Mouse (Mus musculus): Measurements from ENCODE around the gene Chka. TPM values are rescaled to one million over a fixed set of nuclear protein-coding genes. Genes with fewer than 3 reads are reported as not detected.

The Chka gene
- total RNA-seq, 1 experiment from 2014 or later, result 46.5 TPM

DNA sequence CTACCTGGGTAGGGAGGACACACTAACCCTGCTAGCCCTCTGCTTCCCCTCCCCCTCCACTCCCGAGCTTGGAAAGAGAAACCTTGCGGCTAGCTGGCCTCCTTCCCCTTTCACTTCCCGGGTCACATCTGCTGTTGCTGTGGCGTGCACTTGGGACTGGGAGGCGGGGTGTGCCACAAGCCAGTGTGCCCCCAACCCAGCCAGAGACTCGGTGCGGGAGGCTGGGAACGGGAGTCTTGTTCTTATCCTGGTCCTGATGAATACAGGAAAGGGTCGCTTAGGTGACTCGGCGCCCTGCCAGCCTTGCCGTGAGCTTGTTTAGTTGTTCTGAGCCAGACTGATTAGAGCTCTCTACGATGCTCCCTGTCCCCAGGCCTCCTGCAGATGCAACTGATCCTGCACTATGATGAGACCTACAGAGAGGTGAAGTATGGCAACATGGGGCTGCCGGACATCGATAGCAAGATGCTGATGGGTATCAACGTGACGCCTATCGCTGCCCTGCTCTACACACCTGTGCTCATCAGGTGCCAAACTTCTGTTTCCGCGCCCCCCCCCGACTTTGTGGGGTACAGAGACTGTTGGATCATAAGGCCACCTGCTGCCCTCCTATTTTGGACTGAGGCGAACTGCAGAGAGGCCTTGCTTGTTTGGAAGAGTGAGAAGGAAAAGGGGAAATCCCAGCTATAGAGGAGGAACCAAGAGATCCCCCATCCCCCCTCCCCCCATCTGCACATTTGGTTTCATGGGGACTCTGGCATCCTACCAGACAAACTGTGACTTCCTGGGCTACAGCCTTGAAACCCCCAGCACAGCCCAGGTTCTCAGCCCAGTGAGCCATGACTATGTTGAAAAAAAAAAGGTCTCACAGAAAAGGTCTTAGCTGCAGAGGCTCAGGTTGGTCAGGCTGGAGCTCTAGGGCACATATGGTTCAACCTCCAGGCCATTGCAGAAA lies 84.6 kb downstream of the Chka start:
- ATAC-seq (replicated peaks; ENCODE audit: low read depth, poor library complexity, severe bottlenecking), result peak; percentile 65

DNA sequence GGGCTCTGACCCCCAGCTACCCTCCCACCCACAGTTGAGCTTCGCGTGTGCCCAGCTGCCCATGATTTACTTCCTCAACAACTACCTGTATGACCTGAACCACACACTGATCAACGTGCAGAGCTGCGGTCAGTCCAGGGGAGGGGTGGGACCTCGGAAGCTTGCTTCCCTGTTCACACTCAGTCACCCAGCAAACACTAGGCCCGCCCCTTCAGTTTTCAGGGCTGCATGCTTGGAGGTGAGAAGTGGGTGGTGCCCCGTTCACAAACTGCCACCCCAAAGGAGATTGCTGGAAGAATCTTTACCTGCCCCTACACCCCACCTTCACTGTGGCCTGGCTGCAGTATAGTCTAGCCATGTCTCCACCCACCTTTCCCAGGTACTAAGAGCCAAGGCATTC lies 90.7 kb downstream of the Chka start:
- ATAC-seq (replicated peaks; ENCODE audit: low read depth, poor library complexity, severe bottlenecking), result no peak

DNA sequence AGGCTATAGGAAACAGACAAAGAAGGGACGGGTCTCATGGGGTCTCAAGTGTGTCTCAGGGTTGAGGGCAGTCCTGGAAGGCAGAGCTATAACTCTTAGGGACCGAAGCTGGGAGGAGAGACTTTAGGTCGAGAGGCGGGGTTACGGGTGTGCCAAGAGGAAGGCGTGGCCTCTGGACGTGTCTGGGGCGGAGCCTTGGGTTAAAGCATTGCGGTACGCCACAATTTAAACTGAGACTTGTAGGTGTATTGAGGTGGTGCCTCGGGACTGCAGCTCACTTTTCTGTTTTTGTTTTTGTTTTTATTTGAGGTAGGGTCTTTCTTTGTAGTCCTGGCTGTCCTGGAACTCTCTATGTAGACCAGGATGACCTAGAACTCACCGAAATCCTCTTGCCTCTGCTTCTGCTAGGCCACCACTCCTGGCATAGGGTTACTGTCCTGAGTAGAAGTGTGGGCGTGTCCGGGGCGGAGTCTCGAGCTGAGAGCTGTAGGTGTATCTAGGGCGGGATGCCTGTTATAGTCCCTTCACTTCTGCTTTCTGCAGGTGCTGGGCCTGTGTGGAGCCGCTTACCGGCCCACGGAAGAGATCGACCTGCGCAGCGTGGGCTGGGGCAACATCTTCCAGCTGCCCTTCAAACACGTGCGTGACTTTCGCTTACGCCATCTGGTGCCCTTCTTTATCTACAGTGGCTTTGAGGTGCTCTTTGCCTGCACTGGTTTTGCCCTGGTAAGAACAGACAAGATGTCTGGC lies 91.6 kb downstream of the Chka start:
- ATAC-seq (replicated peaks; ENCODE audit: low read depth, poor library complexity, severe bottlenecking), result peak; percentile 68

Other genes with a start within 250 kb of the Chka start
- 14.2 and 18.9 TPM in 2 replicates for gene Lrp5, start 165.2 kb upstream of the Chka start, total RNA-seq (2017)
- gene 1810055G02Rik, start 143.5 kb upstream of the Chka start, total RNA-seq (2017), result 1.2 and 4.7 TPM in 2 replicates
- gene Kmt5b, start 84.4 kb upstream of the Chka start, total RNA-seq (2017), result 36.5 and 51.6 TPM in 2 replicates
- gene Tcirg1, start 55.4 kb downstream of the Chka start, total RNA-seq (2017), result 37.0 and 49.2 TPM in 2 replicates
- 79.4 and 83.5 TPM in 2 replicates for gene Ndufs8, start 61.0 kb downstream of the Chka start, total RNA-seq (2017)
- gene Aldh3b1, start 78.0 kb downstream of the Chka start, total RNA-seq (2017), result 1.6 and 3.2 TPM in 2 replicates
- 83.0 and 99.7 TPM in 2 replicates for gene Unc93b1, start 83.4 kb downstream of the Chka start, total RNA-seq (2017)
- gene Aldh3b3, start 106.9 kb downstream of the Chka start, total RNA-seq (2017), result 0.41 TPM in 1 of 2 replicates, not detected in the other
- gene Aldh3b2, start 120.6 kb downstream of the Chka start, total RNA-seq (2017), result 0.59 TPM in 1 of 2 replicates, not detected in the other
- 2.1 and 5.4 TPM in 2 replicates for gene Acy3, start 134.8 kb downstream of the Chka start, total RNA-seq (2017)
- gene Tbx10, start 141.0 kb downstream of the Chka start, total RNA-seq (2017), result not detected in 2 replicates
- 7.9 and 22.1 TPM in 2 replicates for gene Nudt8, start 148.8 kb downstream of the Chka start, total RNA-seq (2017)
- 0.10 and 1.4 TPM in 2 replicates for gene Gm49405, start 148.9 kb downstream of the Chka start, total RNA-seq (2017)
- gene Doc2g, start 151.5 kb downstream of the Chka start, total RNA-seq (2017), result 0.41 and 3.6 TPM in 2 replicates
- 199 and 200 TPM in 2 replicates for gene Ndufv1, start 161.0 kb downstream of the Chka start, total RNA-seq (2017)
- gene Gstp1, start 186.2 kb downstream of the Chka start, total RNA-seq (2017), result 82.5 and 95.6 TPM in 2 replicates
- 0.69 and 8.6 TPM in 2 replicates for gene Gstp2, start 194.2 kb downstream of the Chka start, total RNA-seq (2017)
- gene Gstp3, start 207.8 kb downstream of the Chka start, total RNA-seq (2017), result 8.7 and 10.7 TPM in 2 replicates
- not detected in 2 replicates for gene Cabp2, start 229.8 kb downstream of the Chka start, total RNA-seq (2017)
- 20.3 and 22.3 TPM in 2 replicates for gene Cdk2ap2, start 245.4 kb downstream of the Chka start, total RNA-seq (2017)
- gene Pitpnm1, start 248.2 kb downstream of the Chka start, total RNA-seq (2017), result 8.6 and 9.0 TPM in 2 replicates